Mouse (Mus musculus): ENCODE results near the gene Otog. TPM values are rescaled to one million over a fixed set of nuclear protein-coding genes. Genes with fewer than 3 reads are reported as not detected.

Otog gene
- polyA plus RNA-seq (2012; fragmentation: generic; extraction: Trizol) = 10.2 TPM

GRCm38 (mm10) chr7:46240696-46241095 lies at the start of gene Otog:
Otog (plus strand) TSS chr7:46240987.
- TF ChIP-seq MAX (IDR thresholded peaks at IDR 0.05; ENCODE audit: low read depth) (no peak), MYOD1 (IDR thresholded peaks at IDR 0.05; ENCODE audit: control insufficient read depth in 1 of 3, insufficient read length in 2 of 3, low read depth in 2 of 3) (no peak), CEBPB (IDR thresholded peaks at IDR 0.05; ENCODE audit: insufficient read depth, poor library complexity, severe bottlenecking) (no peak), POLR2AphosphoS2 (IDR thresholded peaks at IDR 0.05; ENCODE audit: insufficient read length, low read depth) (no peak), MYOG (IDR thresholded peaks at IDR 0.05; ENCODE audit: control insufficient read depth in 1 of 3, insufficient read depth in 1 of 3, insufficient read length in 2 of 3, low read depth in 2 of 3) (no peak), REST (IDR thresholded peaks at IDR 0.05; ENCODE audit: insufficient read depth, insufficient read length) (no peak), TCF12 (IDR thresholded peaks at IDR 0.05; ENCODE audit: insufficient read depth, poor library complexity, severe bottlenecking) (no peak), POLR2A (IDR thresholded peaks at IDR 0.05; ENCODE audit: insufficient read length, low read depth) (no peak), E2F4 (IDR thresholded peaks at IDR 0.05; ENCODE audit: insufficient read depth) (no peak), USF1 (IDR thresholded peaks at IDR 0.05; ENCODE audit: low read depth) (no peak), SRF (IDR thresholded peaks at IDR 0.05; ENCODE audit: control insufficient read depth, insufficient read length, low read depth) (no peak), TCF3 (IDR thresholded peaks at IDR 0.05; ENCODE audit: insufficient read length, low read depth) (no peak)
- no peak within 1 kb of the TSS for H3ac ChIP-seq (ENCODE audit: control insufficient read depth, insufficient read length)
- no peak within 1 kb of the TSS for H3K4me3 ChIP-seq
- H3K79me2 ChIP-seq (ENCODE audit: control insufficient read depth, insufficient read depth) = no peaks in the 10 kb centered on the region
- H3K36me3 ChIP-seq (ENCODE audit: control insufficient read depth, insufficient read depth) = no peaks in the 10 kb centered on the region
- H3K27me3 ChIP-seq (ENCODE audit: control insufficient read depth, insufficient read depth, insufficient read length) = peaks cover 48% of the 10 kb centered on the region
- no peak within 1 kb of the TSS for H3K4me2 ChIP-seq (ENCODE audit: low read depth)

- peaks cover 77% of the 10 kb centered on the region for H3K27me3 ChIP-seq (ENCODE audit: control insufficient read depth, insufficient read depth, insufficient read length)
These were observed 45.4 kb upstream of the Otog start for GRCm38 (mm10) chr7:46195356-46195755.

GRCm38 (mm10) chr7:46200021-46200420 lies 40.8 kb upstream of the Otog start:
- Histone ChIP-seq H3K4me2 (ENCODE audit: low read depth) (no peak overlapping the region), H3ac (ENCODE audit: control insufficient read depth, insufficient read length) (no peak overlapping the region), H3K36me3 (ENCODE audit: control insufficient read depth, insufficient read depth) (no peaks in the 10 kb centered on the region), H3K27me3 (ENCODE audit: control insufficient read depth, insufficient read depth, insufficient read length) (peaks cover 54% of the 10 kb centered on the region), H3K4me3 (no peak overlapping the region), H3K79me2 (ENCODE audit: control insufficient read depth, insufficient read depth) (no peaks in the 10 kb centered on the region)
- TF ChIP-seq POLR2A (IDR thresholded peaks at IDR 0.05; ENCODE audit: insufficient read length, low read depth) (no peak), MYOD1 (IDR thresholded peaks at IDR 0.05; ENCODE audit: control insufficient read depth in 1 of 3, insufficient read length in 2 of 3, low read depth in 2 of 3) (no peak)

More at GRCm38 (mm10) chr7:46195356-46195755, 45.4 kb upstream of the Otog start:
- H3K79me2 ChIP-seq (ENCODE audit: control insufficient read depth, insufficient read depth) = no peaks in the 10 kb centered on the region
- H3ac ChIP-seq (ENCODE audit: control insufficient read depth, insufficient read length) = no peak overlapping the region
- H3K4me3 ChIP-seq = no peak overlapping the region
- no peaks in the 10 kb centered on the region for H3K36me3 ChIP-seq (ENCODE audit: control insufficient read depth, insufficient read depth)
- no peak overlapping the region for H3K4me2 ChIP-seq (ENCODE audit: low read depth)
- TF ChIP-seq MYOD1 (IDR thresholded peaks at IDR 0.05; ENCODE audit: control insufficient read depth in 1 of 3, insufficient read length in 2 of 3, low read depth in 2 of 3) (no peak), CEBPB (IDR thresholded peaks at IDR 0.05; ENCODE audit: insufficient read depth, poor library complexity, severe bottlenecking) (no peak), REST (IDR thresholded peaks at IDR 0.05; ENCODE audit: insufficient read depth, insufficient read length) (no peak), POLR2AphosphoS2 (IDR thresholded peaks at IDR 0.05; ENCODE audit: insufficient read length, low read depth) (no peak), TCF3 (IDR thresholded peaks at IDR 0.05; ENCODE audit: insufficient read length, low read depth) (no peak), POLR2A (IDR thresholded peaks at IDR 0.05; ENCODE audit: insufficient read length, low read depth) (no peak), MYOG (IDR thresholded peaks at IDR 0.05; ENCODE audit: control insufficient read depth in 1 of 3, insufficient read depth in 1 of 3, insufficient read length in 2 of 3, low read depth in 2 of 3) (no peak)

- Histone ChIP-seq H3K4me2 (ENCODE audit: low read depth) (no peak overlapping the region), H3K36me3 (ENCODE audit: control insufficient read depth, insufficient read depth) (no peaks in the 10 kb centered on the region), H3ac (ENCODE audit: control insufficient read depth, insufficient read length) (no peak overlapping the region), H3K79me2 (ENCODE audit: control insufficient read depth, insufficient read depth) (no peaks in the 10 kb centered on the region), H3K27me3 (ENCODE audit: control insufficient read depth, insufficient read depth, insufficient read length) (peaks cover 53% of the 10 kb centered on the region), H3K4me3 (no peak overlapping the region)
- TF ChIP-seq REST (IDR thresholded peaks at IDR 0.05; ENCODE audit: insufficient read depth, insufficient read length) (no peak), MYOG (IDR thresholded peaks at IDR 0.05; ENCODE audit: control insufficient read depth in 1 of 3, insufficient read depth in 1 of 3, insufficient read length in 2 of 3, low read depth in 2 of 3) (no peak), MAX (IDR thresholded peaks at IDR 0.05; ENCODE audit: low read depth) (no peak), POLR2AphosphoS2 (IDR thresholded peaks at IDR 0.05; ENCODE audit: insufficient read length, low read depth) (no peak), TCF12 (IDR thresholded peaks at IDR 0.05; ENCODE audit: insufficient read depth, poor library complexity, severe bottlenecking) (no peak), POLR2A (IDR thresholded peaks at IDR 0.05; ENCODE audit: insufficient read length, low read depth) (no peak), MYOD1 (IDR thresholded peaks at IDR 0.05; ENCODE audit: control insufficient read depth in 1 of 3, insufficient read length in 2 of 3, low read depth in 2 of 3) (no peak), SRF (IDR thresholded peaks at IDR 0.05; ENCODE audit: control insufficient read depth, insufficient read length, low read depth) (no peak), TCF3 (IDR thresholded peaks at IDR 0.05; ENCODE audit: insufficient read length, low read depth) (no peak), CEBPB (IDR thresholded peaks at IDR 0.05; ENCODE audit: insufficient read depth, poor library complexity, severe bottlenecking) (no peak), E2F4 (IDR thresholded peaks at IDR 0.05; ENCODE audit: insufficient read depth) (no peak), USF1 (IDR thresholded peaks at IDR 0.05; ENCODE audit: low read depth) (no peak)
These were observed 39.1 kb upstream of the Otog start for GRCm38 (mm10) chr7:46201649-46202048.

GRCm38 (mm10) chr7:46204046-46204471 lies 36.7 kb upstream of the Otog start:
- Histone ChIP-seq H3K4me3 (no peak overlapping the region), H3K36me3 (ENCODE audit: control insufficient read depth, insufficient read depth) (no peaks in the 10 kb centered on the region), H3ac (ENCODE audit: control insufficient read depth, insufficient read length) (no peak overlapping the region), H3K4me2 (ENCODE audit: low read depth) (no peak overlapping the region), H3K27me3 (ENCODE audit: control insufficient read depth, insufficient read depth, insufficient read length) (peaks cover 55% of the 10 kb centered on the region), H3K79me2 (ENCODE audit: control insufficient read depth, insufficient read depth) (no peaks in the 10 kb centered on the region)
- TF ChIP-seq POLR2A (IDR thresholded peaks at IDR 0.05; ENCODE audit: insufficient read length, low read depth) (no peak), MAX (IDR thresholded peaks at IDR 0.05; ENCODE audit: low read depth) (no peak), MYOD1 (IDR thresholded peaks at IDR 0.05; ENCODE audit: control insufficient read depth in 1 of 3, insufficient read length in 2 of 3, low read depth in 2 of 3) (no peak), USF1 (IDR thresholded peaks at IDR 0.05; ENCODE audit: low read depth) (no peak), TCF3 (IDR thresholded peaks at IDR 0.05; ENCODE audit: insufficient read length, low read depth) (no peak), CEBPB (IDR thresholded peaks at IDR 0.05; ENCODE audit: insufficient read depth, poor library complexity, severe bottlenecking) (no peak), POLR2AphosphoS2 (IDR thresholded peaks at IDR 0.05; ENCODE audit: insufficient read length, low read depth) (no peak), MYOG (IDR thresholded peaks at IDR 0.05; ENCODE audit: control insufficient read depth in 1 of 3, insufficient read depth in 1 of 3, insufficient read length in 2 of 3, low read depth in 2 of 3) (no peak), REST (IDR thresholded peaks at IDR 0.05; ENCODE audit: insufficient read depth, insufficient read length) (no peak), E2F4 (IDR thresholded peaks at IDR 0.05; ENCODE audit: insufficient read depth) (no peak)

All from myocyte (in vitro differentiated cells).